Mouse (Mus musculus): Measurements from ENCODE around the gene Ano10.
"Not testable (repeated sequence)": the region's sequence is repeated elsewhere in the genome, so short reads cannot be mapped to it uniquely, and the experiment has no call there.

Gene Ano10

DNA sequence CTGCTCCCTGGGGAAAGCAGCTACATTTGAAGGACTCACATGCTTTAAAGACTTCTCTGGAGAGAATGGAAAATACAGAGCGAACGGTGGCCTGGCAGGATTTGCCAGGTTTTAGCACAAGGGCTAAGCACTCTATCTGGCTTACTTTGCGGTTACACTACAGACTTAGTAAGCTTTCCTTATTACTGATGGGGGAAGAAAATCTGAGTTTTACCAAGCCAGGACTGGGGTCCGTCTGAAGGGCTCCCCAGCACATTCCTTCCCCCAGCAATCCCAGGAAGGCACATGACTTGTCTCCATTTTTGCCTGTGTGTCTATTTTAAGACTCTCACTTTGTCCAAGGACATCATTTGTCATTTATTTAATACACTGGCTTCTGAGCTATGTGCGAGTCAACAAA, 97.2 kb downstream of the Ano10 start:
- DNase-seq (ENCODE audit: low spot score), result no peak

DNA sequence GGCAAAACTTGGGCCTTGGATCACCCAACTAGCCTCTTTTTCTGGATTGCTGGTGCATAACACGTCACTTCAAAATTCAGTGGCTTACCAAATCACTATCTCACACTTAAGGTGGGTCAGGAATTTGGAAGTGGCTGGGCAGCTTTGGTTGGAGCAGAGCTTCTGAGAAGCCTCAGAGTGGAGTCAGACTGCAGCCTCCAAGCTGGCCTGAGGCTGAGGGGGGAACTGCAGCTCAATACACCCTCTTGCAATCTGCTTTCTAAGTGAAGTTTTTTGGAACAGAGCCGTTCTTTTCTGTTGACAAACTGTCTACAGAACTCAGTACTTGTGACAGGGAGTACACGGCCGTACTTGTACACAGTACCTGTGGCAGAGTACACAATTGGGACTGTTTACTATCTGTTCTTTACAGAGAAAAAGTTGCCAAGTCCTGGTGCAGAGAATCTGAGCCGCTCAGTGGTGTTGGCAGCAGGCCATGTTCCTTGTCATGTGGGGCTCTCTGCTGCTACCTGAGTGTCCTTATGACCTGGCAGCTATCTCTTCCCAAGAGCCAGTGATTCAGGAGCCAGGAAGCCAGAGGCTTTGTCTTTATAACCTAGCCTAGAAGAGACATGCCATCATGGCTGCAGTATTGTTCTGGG, 99.1 kb downstream of the Ano10 start:
- peak; percentile 40 for DNase-seq (ENCODE audit: low spot score)

DNA sequence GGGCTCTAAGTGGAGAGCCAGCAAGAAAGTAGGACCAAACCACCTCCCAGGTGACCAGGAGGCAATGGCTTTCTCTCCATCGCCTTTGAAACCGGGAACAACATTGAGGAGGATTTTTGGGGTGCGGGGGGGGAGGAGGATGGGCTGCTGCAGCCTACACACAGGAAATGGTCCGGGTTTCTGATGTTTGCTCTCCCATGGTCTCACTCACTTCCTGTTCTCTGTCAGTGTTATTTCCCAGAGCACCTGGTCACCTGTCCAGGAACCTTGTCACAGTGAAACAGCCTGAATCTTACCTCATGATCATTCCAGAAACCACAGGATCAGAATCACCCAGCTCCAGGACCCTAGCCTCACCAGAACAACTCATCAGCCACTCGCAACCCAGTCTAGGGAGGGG, 100.4 kb downstream of the Ano10 start:
- no peak for DNase-seq (ENCODE audit: low spot score)

DNA sequence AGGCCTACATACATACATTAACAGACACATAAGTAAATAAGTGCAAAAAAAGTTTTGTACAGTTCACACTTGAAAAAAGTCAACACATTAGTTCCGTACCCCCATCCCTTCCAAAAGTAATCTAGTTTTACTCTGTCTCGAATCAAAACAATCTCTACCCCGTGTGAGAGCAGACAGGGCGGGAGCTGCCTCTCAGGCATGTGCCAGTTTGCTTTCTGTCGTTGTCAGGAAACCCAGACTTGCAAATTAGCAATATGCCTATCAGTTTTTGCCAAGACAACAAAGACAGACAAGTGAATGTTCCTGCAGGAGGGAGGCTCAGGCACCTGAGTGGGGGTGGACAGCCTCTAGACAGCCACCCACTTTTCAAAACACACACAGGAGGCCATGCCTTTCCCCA, 100.9 kb downstream of the Ano10 start:
- no peak for DNase-seq (ENCODE audit: low spot score)

DNA sequence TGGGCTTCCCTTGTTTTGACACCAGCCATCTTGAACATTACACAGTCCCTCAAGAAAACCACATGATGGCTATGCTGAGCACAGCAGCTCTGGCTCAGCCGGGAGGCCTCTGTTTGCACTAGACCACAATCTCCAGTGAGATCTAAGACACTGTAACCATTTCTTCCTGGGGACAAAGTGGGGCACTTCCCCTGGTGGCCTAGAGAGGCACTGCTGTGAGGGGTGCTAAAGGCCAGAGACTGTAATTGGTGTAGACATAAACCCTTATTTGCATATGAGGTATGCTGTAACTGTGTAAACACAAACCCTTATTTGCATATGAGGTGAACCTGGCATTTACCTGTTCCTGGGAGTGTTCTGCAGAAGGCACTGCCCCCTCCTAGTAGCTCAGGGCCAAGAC, 105.5 kb downstream of the Ano10 start:
- DNase-seq (ENCODE audit: low spot score), result no peak

DNA sequence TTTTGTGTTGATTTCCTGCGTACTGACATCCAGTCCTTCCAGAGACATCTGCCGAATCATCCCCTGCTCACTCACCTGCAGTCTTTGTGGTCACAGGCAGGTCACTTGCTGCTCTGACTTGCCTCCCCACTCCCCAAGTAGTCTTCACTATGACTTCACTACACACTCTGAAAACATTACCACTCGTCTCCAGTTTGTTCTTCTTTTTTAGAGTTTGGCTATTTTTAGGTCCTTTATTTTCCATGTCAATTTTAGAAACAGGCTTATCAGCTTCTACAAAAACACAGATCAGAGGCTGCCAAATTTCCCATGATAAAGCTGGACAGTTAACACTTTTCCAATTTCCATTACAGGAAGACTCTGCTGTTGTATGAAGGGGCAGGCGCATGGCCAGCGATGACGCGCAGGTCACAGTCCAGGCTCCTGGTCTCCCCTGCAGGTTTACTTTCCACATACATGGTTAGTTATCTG, 106.7 kb downstream of the Ano10 start:
- no peak for DNase-seq (ENCODE audit: low spot score)

DNA sequence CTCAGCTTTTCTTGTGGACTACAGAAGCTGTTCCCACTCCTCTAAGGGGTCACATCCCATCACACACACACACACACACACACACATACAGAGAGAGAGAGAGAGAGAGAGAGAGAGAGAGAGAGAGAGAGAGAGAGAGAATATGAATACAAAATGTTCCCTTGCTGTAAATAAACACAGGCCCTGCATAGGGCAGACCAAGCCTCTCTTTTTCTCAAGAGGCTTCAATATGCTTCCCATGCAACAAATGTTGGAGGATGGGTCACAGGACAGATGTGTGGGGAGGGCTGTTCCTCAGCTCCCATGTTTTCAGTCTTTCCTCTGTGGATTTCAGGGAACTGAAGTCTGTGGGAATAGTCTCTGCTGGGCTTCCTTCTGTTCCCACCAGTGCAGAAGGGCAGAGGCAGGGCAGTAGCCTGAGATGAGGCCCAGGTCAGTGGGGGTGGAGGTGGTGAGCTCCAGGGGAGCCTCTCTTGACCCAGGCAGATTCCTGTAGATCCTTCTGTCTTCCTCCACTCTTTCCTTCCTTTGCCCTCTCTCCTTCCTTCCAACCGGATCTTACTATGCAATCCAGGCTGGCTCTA, 107.5 kb downstream of the Ano10 start:
- no peak for DNase-seq (ENCODE audit: low spot score)

DNA sequence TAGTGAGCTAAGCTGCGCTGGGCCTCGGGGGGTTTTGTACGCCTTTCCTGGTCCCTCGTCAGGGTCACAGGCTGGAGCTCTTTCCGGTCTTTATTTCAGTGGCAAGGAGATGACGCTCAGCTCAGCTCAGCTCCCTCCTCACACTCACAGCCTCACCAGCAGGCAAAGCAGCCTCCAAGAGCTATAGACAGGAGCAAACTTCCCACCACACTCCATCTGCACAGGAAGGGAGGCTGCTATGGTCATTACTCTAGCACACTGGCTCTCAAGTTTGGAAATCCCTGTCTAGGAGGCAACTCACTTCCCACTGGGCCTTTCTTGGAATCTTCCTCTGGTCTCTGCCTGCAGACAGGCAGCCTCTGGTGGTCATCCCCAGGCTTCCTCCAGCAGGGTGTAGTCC, 108.3 kb downstream of the Ano10 start:
- no peak for DNase-seq (ENCODE audit: low spot score)

DNA sequence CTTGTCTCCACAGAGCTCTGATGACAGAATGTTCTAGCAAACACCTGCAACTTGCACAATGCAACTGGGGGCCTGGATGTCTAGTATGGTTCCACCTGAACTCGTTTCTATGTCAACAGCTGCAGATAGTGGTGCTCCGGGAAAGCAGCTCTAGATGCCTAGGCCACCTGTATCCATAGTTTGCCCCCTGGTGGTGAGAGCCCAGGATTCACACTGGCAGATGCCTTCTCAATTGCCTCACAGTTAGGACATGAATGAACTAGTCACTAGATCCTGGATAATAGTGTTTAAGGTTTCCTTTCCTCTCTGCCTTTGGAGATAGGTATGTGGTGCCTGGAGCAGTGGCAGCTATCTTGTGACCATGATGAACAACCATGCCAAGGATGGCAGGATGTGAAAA, 109.2 kb downstream of the Ano10 start:
- peak; percentile 77 for DNase-seq (ENCODE audit: low spot score)

DNA sequence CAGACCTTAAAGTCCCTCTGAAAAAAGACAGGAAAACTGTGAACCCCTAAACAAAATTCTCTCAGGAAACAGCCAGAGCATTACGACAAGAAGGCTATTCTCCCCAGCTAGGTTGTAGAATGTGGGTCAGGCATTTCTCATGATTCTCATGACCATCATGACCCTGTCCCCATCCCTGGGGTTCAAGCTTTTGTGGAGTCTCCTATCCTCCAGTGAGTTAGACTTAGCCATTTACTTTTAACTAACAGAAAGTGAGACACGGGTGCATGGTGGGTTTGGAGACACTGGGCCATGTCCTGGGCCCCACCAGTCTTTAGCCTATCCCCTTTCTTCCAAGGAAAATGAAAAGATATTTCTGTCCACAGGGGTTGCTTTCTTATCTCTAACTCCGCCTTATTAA, 109.9 kb downstream of the Ano10 start:
- no peak for DNase-seq (ENCODE audit: low spot score)

DNA sequence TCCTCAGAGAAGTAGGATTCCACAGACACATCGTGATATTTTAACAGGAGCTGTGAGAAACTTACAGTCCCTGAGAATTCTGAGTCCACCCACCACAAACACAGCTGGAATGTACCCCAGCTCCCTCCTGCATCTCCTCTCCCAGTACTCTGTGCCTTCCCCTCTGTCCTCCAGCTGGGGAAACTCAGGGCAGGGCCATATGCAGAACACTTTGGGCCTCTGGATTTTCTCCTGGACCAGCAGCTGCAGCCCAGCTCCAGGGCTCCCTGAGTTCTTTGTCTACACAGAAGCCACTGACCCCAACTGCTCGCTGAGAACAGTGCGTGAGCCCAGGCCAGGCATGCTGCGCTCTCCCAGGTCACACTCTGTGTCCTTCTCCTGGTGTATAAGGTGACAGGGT, 111.1 kb downstream of the Ano10 start:
- DNase-seq (ENCODE audit: low spot score), result no peak

DNA sequence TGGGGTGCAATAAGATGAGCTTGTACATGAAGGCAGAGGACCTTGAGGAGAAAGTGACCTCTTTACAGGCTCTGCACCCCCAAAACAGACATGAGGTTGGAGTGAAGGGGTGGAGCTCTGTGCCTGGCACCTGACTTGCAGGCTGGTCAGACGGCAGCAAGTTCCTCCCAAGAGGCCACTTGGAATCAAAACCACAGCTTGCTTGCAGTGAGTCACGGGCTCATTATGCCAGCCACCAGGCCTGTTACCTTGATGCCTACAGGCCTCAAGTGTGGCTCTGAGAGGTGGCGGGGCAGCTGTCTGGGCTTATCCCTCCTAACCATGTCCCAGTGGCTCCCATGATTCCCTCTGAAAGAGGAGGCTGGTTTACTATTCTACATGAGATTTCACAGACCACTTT, 114.1 kb downstream of the Ano10 start:
- no peak for DNase-seq (ENCODE audit: low spot score)

DNA sequence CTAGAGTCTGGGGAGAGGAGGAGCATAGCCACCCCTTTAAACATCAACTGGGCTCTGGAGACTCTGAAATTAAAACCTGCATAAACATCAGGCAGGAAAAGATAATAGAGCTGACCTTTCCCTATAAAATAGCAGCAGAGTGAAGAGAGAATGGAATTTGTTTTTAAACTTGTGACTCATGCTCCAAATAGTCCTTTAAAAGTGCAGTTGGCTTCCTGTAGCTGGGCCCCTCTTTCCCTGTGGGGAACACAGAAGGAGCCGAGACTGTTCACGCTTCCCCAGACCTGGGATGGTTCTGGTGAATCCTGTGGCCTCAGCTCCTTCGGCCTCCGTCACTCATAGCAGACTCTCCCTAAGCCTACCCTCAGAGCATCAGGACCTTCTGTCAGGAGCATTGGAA, 115.8 kb downstream of the Ano10 start:
- DNase-seq (ENCODE audit: low spot score), result no peak

DNA sequence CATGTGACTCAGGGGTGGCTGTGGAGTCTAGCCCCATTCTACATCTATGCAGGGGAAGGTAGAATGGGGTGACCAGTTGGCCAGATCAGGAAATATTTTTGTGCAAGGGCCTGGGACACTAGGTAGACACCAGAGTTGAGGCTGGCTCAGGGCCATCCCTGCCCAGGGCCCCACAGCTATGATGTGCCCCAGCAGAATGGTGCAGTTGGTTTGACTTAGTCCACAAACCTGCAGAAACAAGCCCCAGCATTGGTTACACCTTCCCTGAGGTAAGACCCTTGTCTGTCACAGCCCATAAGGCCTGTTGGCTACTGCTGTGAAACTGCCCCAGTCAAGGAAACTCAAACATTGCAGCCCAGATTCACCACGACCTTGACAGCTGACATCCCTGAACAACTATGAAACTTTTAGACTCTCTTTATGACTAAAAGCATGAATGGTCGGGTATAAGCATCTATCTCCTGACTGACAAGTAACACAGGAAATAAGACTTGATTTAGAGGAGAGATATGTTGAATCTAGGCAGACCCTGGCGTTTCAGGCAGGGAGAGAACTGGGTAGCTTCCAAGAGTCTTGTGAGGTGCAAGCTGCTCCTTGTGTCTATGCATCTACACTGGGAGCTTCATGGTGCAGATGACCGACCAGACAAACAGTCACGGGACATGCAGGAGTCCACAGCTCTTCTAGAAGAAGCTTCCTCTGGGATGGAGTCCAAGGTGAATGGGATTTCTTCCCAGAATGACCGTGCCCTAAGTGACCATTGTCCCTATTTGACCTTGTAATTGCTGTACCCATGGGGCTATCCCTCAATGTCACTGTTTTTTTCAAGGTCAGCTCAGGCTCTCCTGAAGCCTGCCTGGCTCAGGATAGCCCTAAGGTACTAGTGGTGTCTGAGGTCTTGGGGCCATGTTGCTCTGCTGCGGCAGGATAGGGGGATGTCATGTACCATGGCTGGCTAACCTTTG, 116.7 kb downstream of the Ano10 start:
- DNase-seq (ENCODE audit: low spot score), result no peak

DNA sequence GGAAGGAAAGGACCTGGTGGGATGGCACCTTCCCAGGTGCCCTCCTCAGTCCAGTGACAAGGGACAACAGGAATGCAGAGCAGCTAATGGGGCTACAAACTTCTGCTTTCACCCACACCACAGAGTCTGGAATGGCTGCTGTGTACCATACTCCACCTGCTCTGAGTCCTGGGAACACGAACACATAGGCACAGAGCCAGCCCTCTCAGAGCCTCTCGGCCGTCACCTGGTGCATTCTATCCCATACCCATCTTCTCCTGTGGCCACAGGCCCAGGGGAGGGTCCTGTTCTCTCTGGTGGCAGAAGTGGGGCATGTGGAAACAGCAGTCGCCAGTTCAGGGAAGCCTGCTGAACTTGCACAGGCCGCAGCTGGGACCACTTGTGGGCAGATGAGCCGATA, 119.5 kb downstream of the Ano10 start:
- DNase-seq (ENCODE audit: low spot score), result no peak

DNA sequence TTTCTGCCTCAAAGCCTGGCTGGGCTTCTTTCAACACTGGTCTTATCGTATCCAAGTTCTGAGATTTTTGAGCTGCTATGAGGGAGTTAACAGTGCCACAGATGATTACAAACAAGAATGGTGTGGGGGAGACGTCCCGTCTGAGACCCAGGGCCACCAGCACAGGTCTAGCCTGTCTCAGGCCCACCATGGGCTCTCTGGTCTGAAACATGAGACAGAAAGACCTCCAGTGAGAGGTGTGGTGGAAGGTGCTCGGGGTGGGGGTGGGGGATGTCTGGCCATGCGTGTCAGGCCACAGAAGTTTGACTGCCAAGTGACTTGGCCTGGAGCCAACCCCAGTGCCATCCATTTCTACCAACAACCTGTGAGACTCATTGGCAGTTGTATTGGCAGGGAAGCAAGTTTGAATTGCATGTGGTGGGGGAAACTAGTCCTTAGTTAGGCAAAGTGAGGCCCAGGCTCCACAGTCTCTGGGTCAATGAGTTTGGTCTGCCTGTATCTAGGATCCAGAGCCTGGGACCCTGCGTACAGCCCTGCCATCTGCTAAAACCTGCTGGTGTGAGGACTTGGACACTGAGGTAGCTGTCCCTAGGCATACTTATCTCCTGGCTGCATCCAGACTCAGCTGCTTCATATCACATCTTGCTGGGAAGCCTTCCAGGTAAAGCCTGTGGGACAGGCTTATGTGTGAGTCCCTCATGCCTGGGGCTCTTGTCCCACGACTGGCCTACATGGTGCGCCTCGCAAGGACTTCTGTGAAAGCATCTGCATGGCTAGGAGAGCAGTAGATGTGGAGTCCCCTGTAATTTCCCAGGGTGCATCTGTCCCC, 120.6 kb downstream of the Ano10 start:
- peak; percentile 37 for DNase-seq (ENCODE audit: low spot score)

DNA sequence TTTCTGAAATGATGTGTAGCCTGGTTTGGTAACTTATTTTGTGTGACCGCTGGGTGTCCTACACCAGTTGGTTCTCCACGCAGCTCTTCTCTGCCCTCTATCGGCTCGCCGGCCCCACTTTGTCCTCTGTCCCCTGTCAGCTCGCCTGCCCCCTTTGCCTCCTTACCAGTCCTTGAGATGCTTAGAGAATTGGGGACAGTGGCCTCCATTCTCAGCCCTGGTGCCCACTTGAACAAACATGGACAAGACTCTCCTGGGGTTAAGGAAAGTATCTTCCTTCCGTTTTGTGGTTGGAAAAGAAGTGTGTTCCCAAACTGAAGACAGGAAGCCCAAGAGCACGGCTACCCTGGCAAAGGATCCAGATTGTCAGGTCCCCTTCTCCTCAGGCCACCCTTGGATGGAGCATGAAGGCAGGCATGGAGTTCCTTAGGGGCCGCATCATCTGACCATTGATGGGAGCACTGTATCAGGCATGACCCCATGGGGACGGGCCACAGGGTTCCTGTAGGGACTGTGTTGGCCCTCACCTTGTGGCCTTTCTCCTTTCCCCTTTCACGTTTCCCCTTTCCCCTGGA, 121.5 kb downstream of the Ano10 start:
- no peak for DNase-seq (ENCODE audit: low spot score)

DNA sequence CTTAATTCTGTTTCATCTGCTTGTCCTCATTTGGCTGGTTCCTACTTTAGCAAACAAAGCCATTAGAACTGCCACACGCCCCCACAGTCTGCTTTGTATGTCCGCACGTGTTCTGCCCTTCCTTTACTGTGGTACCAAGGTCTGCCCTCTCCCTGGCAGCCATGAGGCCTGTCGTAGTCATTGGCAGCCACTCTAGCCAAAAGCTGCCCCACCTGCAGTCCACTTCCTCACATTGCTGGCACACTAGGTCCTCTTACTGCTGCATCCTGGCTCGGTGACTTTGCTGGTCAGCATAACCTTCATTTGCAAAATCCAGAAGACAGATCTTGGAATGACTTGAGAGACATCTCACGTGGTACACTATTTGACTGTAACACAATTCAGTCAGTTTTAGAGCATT, 124.3 kb downstream of the Ano10 start:
- no peak for DNase-seq (ENCODE audit: low spot score)

DNA sequence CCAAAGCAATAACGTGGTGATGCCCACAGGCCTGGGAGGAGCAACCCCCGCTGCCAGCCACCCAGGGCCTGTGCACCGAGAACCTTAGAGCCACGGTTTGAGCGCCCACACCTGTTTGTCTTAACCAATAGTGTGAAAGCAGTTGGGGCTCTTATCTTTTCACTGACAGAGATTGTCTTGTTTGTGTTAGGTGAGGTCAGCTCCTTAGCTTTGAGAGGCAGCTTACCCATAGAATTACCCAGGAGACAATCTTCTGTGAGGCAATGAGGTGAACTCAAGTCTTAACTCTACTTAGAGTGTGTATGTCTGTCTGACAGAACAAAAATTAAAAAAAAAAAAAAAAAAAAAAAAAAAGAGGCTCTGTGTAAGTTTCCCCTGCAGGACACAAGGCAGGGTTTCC, 126.5 kb downstream of the Ano10 start:
- DNase-seq (ENCODE audit: low spot score), result not testable (repeated sequence)

DNA sequence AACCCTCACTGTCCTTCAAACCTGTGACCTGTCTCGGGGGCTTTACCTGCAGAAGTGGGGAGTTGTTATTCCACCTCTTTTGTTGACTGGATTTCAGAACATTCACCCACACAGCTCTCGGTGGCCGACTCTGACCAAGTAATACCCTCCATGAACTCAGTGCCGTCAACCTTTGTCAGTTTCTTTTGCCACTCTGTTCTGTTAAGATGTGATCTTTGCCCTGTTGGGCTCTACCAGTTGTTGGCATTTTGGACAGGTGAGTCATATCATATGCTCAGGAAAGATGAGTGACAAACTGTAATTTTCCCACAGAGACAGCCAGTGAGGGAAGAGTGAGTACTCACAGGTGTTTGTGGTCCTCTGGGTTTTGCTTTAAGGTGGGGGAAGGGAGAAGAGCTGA, 129.7 kb downstream of the Ano10 start:
- no peak for DNase-seq (ENCODE audit: low spot score)

DNA sequence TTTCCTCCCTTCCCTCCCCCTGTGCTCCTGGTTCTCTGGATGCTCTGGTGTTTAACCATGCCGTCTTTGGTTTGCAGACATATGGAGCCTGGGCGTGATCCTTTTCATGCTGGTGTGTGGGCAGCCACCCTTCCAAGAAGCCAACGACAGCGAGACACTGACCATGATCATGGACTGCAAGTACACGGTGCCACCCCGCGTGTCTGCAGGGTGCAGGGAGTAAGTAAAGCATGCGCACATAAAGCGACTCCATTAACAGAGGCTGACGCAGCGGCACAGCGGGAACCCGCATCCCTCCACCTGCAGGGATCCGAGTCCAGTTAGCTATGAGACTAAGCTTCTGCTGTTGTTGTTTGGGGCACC, 137.2 kb downstream of the Ano10 start:
- no peak for DNase-seq (ENCODE audit: low spot score)

Data from ovary, postnatal 36 days (tissue).